Mouse (Mus musculus) lung, postnatal 25 days (tissue): ENCODE results near the gene Gria1.

Experiments
- DNase-seq: peaks from one replicate; pipeline ENCODE4 v3.0.0; 2022; ENCODE audit warnings: low spot score

The Gria1 gene

DNA sequence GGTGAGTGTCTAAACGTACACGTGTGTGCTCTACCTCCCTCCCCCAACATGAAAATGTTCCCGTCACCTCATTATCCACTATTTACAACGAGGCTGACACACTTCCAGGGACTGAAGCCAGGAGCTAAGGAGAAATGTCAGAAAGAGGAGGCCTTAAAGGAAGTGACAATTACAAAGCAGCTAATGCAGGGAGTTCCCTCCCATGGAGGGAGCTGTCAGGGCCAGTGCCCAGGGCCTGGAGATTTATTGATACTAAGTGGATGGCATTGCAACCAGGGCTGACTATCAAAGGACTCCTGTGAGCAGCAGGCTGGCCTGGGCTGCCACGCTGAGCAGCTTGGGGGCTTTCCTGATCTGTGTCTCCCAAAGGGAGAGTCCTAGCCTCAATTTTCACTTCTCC, 163.0 kb downstream of the Gria1 start:
- DNase-seq: no peak

GRCm38 (mm10) chr11:57176552-57176951, 165.4 kb downstream of the Gria1 start:
- no peak for DNase-seq

DNA sequence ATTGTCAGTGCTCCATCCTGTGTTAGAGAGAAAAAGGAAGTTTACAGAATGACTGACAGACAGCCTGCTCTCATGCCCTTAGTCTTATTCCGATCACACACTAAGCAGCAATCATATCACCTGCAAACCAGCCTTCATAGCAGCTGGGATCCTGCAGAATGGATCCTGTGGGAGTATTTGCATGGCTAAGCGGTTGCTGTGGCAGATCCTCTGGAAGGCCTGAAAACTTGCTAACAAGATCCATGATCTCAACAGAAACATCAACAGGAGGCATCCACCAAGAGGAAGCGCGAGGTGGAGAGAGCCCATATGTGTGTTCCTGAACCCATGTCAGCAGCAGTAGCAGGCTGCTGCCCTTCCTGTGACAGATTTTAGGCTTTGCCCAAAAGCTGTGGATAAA, 173.0 kb downstream of the Gria1 start:
- no peak for DNase-seq

- no peak for DNase-seq
These were observed 173.9 kb downstream of the Gria1 start for GRCm38 (mm10) chr11:57185110-57185509.

DNA sequence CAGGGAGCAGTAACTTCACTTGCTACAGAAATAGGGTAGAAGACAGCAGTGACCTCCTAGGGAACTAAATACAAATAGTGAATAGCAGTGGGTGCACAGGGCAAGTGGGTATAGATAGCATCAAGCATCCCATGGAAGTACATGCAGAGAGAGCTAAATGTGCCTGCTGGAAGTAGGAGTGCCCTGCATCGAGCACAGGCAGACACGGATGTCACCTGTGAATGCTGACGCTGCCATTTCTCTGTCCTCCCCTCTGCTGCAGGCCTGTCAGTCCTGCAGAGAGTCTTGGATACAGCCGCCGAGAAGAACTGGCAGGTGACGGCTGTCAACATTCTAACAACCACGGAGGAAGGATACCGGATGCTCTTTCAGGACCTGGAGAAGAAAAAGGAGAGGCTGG, 178.2 kb downstream of the Gria1 start:
- DNase-seq: no peak

- DNase-seq: no peak
These were observed 183.6 kb downstream of the Gria1 start for GRCm38 (mm10) chr11:57194746-57195145.

- DNase-seq: no peak
These were observed 190.2 kb downstream of the Gria1 start for GRCm38 (mm10) chr11:57201245-57201976.

- no peak for DNase-seq
These were observed 193.2 kb downstream of the Gria1 start for GRCm38 (mm10) chr11:57204371-57204770.

GRCm38 (mm10) chr11:57207260-57207659, 196.1 kb downstream of the Gria1 start:
- no peak for DNase-seq

- DNase-seq: no peak
These were observed 202.9 kb downstream of the Gria1 start for GRCm38 (mm10) chr11:57214079-57214478.

GRCm38 (mm10) chr11:57214583-57214982, 203.4 kb downstream of the Gria1 start:
- DNase-seq: no peak

- DNase-seq: no peak
These were observed 211.8 kb downstream of the Gria1 start for GRCm38 (mm10) chr11:57222797-57223569.

DNA sequence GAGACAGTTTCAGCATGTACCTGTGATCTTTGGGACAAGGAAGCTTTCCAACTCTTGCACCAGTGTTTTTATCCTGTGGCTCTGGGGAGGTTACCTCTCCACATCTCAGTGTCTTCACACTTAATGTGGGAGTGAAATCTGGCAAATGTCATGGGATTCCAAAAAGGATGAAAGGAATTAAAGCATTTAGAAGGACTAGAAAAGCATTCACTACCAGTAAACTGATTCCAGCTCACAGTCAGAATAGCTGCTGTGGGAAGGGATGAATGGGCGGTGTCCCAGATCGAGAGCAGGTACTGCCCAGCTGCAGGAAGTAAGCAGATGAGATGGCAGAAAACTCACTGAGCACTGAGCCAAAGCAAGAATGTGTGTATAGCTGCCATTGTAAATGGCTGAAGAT, 224.3 kb downstream of the Gria1 start:
- DNase-seq: no peak

- DNase-seq: no peak
These were observed 225.2 kb downstream of the Gria1 start for GRCm38 (mm10) chr11:57236431-57236830.

DNA sequence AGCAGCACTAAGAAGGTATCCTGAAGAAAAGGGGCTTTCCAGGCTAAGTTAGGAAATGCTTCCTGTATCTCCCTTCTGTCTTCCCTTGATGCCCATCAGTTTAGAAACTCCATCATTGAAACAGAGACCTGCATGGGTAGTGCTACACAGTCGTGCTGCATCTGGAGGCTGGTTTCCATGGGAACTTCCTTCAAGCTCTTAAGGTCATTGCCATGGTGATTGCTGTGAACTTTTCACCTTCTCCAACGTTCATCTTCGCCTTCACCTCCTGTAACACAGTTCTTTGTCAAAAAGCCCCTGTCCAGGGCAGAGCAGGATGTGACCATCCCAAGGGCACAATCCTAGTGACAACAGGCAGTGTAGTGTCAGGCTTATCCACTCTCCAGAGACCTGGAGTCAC, 228.6 kb downstream of the Gria1 start:
- no peak for DNase-seq

- no peak for DNase-seq
These were observed 232.6 kb downstream of the Gria1 start for GRCm38 (mm10) chr11:57243835-57244234.

GRCm38 (mm10) chr11:57244543-57244942, 233.4 kb downstream of the Gria1 start:
- no peak for DNase-seq

- no peak for DNase-seq
These were observed 237.7 kb downstream of the Gria1 start for GRCm38 (mm10) chr11:57248870-57249269.

DNA sequence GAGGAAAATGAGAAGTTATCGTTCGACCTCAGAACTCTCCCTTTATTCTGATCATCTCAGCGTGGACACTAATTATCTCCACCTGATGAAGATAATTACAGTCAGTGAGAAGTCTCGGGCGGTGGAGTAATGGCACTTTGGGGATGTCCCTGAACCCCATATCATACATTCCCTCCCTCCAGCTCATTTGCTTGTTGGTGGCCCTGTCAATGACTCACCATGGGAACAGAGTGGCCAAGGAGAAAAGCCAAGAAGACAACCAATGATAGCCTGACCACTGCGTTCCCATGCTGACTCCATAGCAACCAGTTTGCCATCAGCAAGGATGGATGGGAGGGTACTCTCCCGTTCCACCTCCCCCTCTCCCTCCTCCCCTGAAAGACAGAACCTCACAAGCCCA, 238.9 kb downstream of the Gria1 start:
- DNase-seq: no peak

- DNase-seq: no peak
These were observed 260.5 kb downstream of the Gria1 start for GRCm38 (mm10) chr11:57271687-57272086.

- no peak for DNase-seq
These were observed 263.5 kb downstream of the Gria1 start for GRCm38 (mm10) chr11:57274687-57275086.

GRCm38 (mm10) chr11:57278056-57278455, 266.9 kb downstream of the Gria1 start:
- no peak for DNase-seq

DNA sequence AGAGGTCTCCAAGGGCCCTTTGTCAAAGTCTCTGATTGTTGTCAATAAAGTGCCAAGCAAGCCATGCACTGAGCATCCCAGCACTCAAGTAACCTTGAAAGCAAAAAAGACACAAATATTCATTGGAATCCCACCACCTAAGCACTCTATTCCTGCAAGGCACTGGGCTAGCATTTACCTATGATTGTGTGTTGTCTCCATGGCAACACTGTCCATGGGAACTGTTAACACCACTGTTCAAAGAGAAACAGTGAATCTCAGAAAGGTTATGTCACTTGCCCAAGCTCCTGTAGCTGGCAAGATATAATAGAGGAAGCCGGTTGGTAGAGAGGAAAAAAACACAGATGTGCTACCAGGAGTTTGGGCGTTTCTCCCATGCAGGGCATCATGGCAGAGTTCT, 274.9 kb downstream of the Gria1 start:
- no peak for DNase-seq

DNA sequence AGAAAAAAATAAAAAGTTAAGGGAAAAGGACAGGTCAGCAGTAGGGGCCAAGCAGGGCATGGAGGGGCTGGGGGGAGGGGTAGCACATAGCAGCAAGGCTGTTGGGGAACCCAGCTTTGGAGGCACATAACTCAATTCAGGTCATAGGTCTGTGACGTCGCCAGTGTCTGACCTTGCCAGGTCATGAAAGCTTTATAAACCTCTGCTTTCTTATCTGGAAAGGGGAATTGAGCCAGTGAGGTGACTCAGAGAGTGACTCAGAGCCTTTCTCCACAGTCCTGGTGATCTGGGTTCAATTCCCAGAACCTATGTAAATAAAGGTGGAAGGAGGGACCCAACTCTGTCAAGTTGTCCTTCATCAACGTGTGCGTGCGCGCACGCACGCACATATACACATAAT, 286.2 kb downstream of the Gria1 start:
- no peak for DNase-seq
